Mouse (Mus musculus) kidney, embryonic 15.5 days (tissue): ENCODE data around the gene Chchd3. TPM values are rescaled to one million over a fixed set of nuclear protein-coding genes. Genes with fewer than 3 reads are reported as not detected.
A peak's percentile ranks its signal among the peaks of the same experiment; 100 is the strongest.

Experiments used
- ATAC-seq: fragments of 200-750 bp; cut with Nextera tagmentation; replicated peaks from 2 replicates; pipeline ENCODE4 v1.8.0; 2017; ENCODE audit warnings: moderate TSS enrichment; ENCODE audit not compliant: low FRiP score
- H3K27ac ChIP-seq: fragments of 300-500 bp; sonication (generic); 2 replicates; pipeline ENCODE4 v1.5.1; 2015; ENCODE audit warnings: mild to moderate bottlenecking, inconsistent platforms
- H3K27me3 ChIP-seq: fragments of 300-500 bp; sonication (generic); 2 replicates; pipeline ENCODE4 v1.6.1; 2015; ENCODE audit warnings: inconsistent platforms
- H3K36me3 ChIP-seq: fragments of 300-500 bp; sonication (generic); 2 replicates; pipeline ENCODE4 v1.6.1; 2015; ENCODE audit warnings: inconsistent platforms
- H3K4me1 ChIP-seq: fragments of 300-500 bp; sonication (generic); 2 replicates; pipeline ENCODE4 v1.6.1; 2015; ENCODE audit warnings: inconsistent platforms
- H3K4me2 ChIP-seq: fragments of 300-500 bp; sonication (generic); 2 replicates; pipeline ENCODE4 v1.6.1; 2015; ENCODE audit warnings: moderate library complexity, mild to moderate bottlenecking, inconsistent platforms
- H3K4me3 ChIP-seq: fragments of 300-500 bp; sonication (generic); replicated peaks from 2 replicates; pipeline ENCODE4 v1.5.1; 2015; ENCODE audit warnings: mild to moderate bottlenecking, inconsistent platforms
- H3K9ac ChIP-seq: fragments of 300-500 bp; sonication (generic); 2 replicates; pipeline ENCODE4 v1.6.1; 2015; ENCODE audit warnings: mild to moderate bottlenecking, inconsistent platforms
- H3K9me3 ChIP-seq: fragments of 300-500 bp; sonication (generic); replicated peaks from 2 replicates; pipeline ENCODE4 v1.6.1; 2016; ENCODE audit warnings: inconsistent platforms
- WGBS: fragments of 180-500 bp; shearing (Covaris S2); methylation state at CpG from one replicate; pipeline ENCODE4 v1.1.7; 2015; ENCODE audit warnings: mixed read lengths; 5-methylcytosine and 5-hydroxymethylcytosine counted together
- polyA plus RNA-seq: library from polyadenylated mRNA; unstranded; fragments of >200 nt; fragmentation: Nextera tagmentation; extraction: Ambion mirVana; gene quantifications from 2 replicates; pipeline ENCODE4 v1.2.1, GENCODE M21; 2015

Gene Chchd3
- polyA plus RNA-seq, 1 experiment from 2014 or later: 116 TPM

DNA sequence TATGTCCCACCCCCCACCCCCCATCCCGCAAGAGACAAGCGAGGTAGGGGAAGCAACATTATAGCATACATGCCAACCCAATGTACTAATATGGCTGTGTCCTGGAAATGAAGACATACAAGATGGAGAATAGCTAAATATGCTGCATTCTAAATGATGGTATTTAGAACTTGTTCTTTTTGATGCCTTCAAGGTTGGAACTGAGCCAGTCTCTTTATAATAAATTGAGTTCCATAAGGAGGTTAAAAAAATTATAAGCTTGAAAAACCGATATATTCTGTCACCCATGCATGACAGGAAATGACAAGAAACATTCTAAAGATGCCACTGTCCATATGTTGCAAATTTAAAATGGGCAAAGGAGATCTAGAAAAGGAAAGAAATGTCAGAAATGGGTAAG, 104.6 kb downstream of the Chchd3 start:
- Histone ChIP-seq H3K36me3 (no peaks in the 10 kb centered on the region), H3K27me3 (no peaks in the 10 kb centered on the region)
- ATAC-seq: no peak

DNA sequence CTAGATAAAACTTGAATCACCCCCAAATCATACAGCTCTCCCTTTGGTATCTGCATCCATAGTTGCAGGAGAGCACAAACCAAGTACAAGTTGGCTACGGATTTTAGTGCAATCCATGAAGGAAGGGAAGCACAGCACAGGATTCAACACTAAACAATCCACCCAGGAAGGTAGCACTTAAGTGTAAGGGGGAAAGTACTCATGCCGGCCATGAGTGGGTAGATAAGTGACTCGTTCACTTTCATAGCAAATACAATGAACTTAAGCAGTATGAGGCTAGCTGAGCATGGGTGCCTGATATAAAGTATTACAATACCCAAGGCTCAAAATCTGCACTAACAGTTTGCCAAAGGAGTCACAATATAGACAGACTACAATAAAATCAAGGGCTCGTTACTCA, 109.1 kb downstream of the Chchd3 start:
- 79% methylated on average over 4 of the region's 4 CpGs for WGBS
- ATAC-seq: no peak

More for the DNA sequence above, 104.6 kb downstream of the Chchd3 start:
- Histone ChIP-seq H3K4me3 (no peak overlapping the region), H3K4me1 (peaks cover 11% of the 10 kb centered on the region), H3K9me3 (no peaks in the 10 kb centered on the region), H3K4me2 (no peak overlapping the region), H3K9ac (no peak overlapping the region), H3K27ac (no peak overlapping the region)
- 87% methylated on average over 3 of the region's 3 CpGs for WGBS

DNA sequence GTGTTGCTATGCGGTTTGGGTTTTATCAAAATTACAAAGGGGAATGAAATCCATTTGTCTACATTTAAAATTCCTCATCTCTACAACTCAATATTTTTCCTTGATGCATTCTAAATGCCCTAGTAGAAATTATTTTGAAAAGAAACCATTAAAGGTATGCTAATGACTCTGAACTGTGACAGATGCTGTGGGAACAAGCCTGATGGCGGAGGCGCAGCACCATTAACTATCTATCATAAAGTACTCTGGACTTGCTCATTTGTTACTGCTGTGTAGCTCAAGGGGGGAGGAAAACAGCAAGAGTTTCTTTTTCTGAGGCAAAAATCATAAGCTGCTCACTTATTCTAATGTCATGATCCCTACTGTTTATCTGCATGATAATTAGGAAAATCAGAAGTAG, 110.4 kb downstream of the Chchd3 start:
- H3K4me1 ChIP-seq: 0 out of 2 replicates have a peak, but pooled peaks cover 3% of the 10 kb centered on the region
- H3K27me3 ChIP-seq: no peaks in the 10 kb centered on the region
- no peaks in the 10 kb centered on the region for H3K36me3 ChIP-seq
- no peak overlapping the region for H3K4me3 ChIP-seq
- H3K27ac ChIP-seq: no peak overlapping the region
- ATAC-seq: no peak
- no peak overlapping the region for H3K9ac ChIP-seq
- WGBS: 91% methylated on average over 3 of the region's 3 CpGs
- no peak overlapping the region for H3K4me2 ChIP-seq
- no peaks in the 10 kb centered on the region for H3K9me3 ChIP-seq

More for the DNA sequence above, 109.1 kb downstream of the Chchd3 start:
- Histone ChIP-seq H3K36me3 (no peaks in the 10 kb centered on the region), H3K27me3 (no peaks in the 10 kb centered on the region), H3K27ac (no peak overlapping the region), H3K4me1 (0 out of 2 replicates have a peak, but pooled peaks cover 3% of the 10 kb centered on the region), H3K9me3 (no peaks in the 10 kb centered on the region), H3K9ac (no peak overlapping the region), H3K4me3 (no peak overlapping the region), H3K4me2 (no peak overlapping the region)

DNA sequence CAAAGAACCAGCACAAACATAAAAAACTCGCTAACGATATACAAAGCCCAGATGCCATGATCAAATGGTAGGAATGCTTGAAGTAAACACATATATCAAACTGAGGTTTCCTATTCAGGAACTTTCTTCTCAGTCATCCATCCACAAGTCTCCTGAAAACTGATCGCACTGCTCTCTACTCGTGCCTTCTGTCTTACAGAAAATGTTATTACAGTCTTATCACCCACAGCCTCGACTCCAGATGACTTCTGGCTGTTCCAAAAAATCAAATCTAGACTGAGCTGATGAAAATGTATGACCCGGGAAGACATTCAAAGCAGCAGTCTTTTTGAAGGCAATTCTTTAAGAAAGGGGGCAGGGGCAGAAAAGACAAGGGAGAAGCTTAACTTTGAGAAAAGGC, 112.8 kb downstream of the Chchd3 start:
- 0 out of 2 replicates have a peak, but pooled peaks cover 3% of the 10 kb centered on the region for H3K4me1 ChIP-seq
- H3K4me2 ChIP-seq: no peak overlapping the region
- H3K27me3 ChIP-seq: no peaks in the 10 kb centered on the region
- H3K9ac ChIP-seq: no peak overlapping the region
- 41% methylated on average over 6 of the region's 6 CpGs for WGBS
- ATAC-seq: no peak
- H3K27ac ChIP-seq: no peak overlapping the region
- no peaks in the 10 kb centered on the region for H3K36me3 ChIP-seq
- H3K9me3 ChIP-seq: no peaks in the 10 kb centered on the region
- no peak overlapping the region for H3K4me3 ChIP-seq

DNA sequence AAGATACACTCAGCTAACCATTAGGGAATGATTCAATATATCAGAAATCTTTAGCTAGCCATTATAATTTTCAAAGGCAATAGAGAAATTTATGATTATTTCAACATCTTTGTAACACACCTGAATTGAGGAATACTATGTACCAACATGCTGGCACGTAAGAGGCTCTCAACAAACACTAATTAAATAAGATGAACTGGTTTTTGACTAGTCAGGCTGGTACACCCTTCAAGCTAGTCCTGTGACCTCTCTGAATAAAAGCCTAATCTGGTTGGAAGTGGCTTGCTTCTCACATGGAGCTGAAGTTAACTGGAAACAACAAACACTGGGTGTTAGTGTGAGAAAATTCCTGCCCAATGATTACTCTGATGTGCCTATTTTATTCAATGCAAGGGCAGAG, 115.1 kb downstream of the Chchd3 start:
- WGBS: 89% methylated on average over 1 of the region's 1 CpGs

DNA sequence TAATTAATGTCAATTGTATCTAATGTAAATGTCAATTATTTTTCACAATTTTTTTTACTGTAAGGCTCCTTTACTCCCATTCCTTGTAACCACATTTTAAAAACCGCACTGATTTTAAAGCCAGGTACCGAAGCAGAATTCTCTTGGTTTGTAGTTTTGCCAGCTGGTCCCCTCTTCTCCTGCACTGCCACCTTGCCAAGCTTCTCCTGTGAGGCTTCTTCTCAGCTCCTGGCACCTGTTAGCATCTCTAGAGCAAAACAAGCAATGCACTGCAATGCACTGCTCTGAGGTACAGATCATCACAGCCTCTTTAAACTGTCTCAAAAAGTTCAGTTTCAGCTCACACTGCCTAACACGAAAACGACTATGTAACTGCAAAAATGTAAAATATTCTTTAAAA, 116.4 kb downstream of the Chchd3 start:
- peaks cover 14% of the 10 kb centered on the region for H3K4me1 ChIP-seq
- no peak overlapping the region for H3K4me3 ChIP-seq
- WGBS: 88% methylated on average over 4 of the region's 4 CpGs
- H3K36me3 ChIP-seq: no peaks in the 10 kb centered on the region
- no peak overlapping the region for H3K27ac ChIP-seq
- ATAC-seq: no peak
- no peak overlapping the region for H3K4me2 ChIP-seq
- no peak overlapping the region for H3K9ac ChIP-seq
- H3K27me3 ChIP-seq: no peaks in the 10 kb centered on the region
- no peaks in the 10 kb centered on the region for H3K9me3 ChIP-seq

More for the DNA sequence above, 115.1 kb downstream of the Chchd3 start:
- H3K4me2 ChIP-seq: no peak overlapping the region
- no peak for ATAC-seq
- no peaks in the 10 kb centered on the region for H3K27me3 ChIP-seq
- peaks cover 11% of the 10 kb centered on the region for H3K4me1 ChIP-seq
- no peaks in the 10 kb centered on the region for H3K9me3 ChIP-seq
- H3K9ac ChIP-seq: no peak overlapping the region
- no peak overlapping the region for H3K27ac ChIP-seq
- no peak overlapping the region for H3K4me3 ChIP-seq
- H3K36me3 ChIP-seq: no peaks in the 10 kb centered on the region

DNA sequence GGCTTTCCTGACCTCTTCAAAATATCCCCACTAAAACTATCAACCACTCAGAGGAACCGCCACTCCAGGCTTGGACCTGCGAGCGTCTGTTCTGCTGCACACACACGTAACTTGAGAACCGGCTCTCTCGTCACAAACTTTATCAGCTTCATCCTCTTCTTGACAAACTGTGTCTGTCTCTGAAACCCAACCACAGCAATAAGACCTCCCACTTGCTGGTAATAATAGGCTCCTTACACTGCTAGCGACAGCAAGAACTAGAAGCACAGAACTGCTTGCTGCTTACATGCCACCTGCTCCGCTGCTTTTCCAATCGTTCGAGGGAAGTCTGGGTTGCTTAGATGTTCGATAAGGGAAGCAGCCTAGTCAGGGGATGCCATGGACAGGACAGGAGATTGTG, 119.8 kb downstream of the Chchd3 start:
- ATAC-seq: 0 out of 2 replicates have a peak, but pooled peaks have one; percentile 40
- no peaks in the 10 kb centered on the region for H3K36me3 ChIP-seq
- H3K4me3 ChIP-seq: no peak overlapping the region
- H3K27ac ChIP-seq: no peak overlapping the region
- H3K27me3 ChIP-seq: no peaks in the 10 kb centered on the region
- peak overlapping the region; percentile 32; the same call in 1 of the 2 replicates for H3K4me2 ChIP-seq
- H3K9ac ChIP-seq: no peak overlapping the region
- 25% methylated on average over 11 of the region's 11 CpGs for WGBS
- peaks cover 11% of the 10 kb centered on the region for H3K4me1 ChIP-seq
- H3K9me3 ChIP-seq: no peaks in the 10 kb centered on the region

DNA sequence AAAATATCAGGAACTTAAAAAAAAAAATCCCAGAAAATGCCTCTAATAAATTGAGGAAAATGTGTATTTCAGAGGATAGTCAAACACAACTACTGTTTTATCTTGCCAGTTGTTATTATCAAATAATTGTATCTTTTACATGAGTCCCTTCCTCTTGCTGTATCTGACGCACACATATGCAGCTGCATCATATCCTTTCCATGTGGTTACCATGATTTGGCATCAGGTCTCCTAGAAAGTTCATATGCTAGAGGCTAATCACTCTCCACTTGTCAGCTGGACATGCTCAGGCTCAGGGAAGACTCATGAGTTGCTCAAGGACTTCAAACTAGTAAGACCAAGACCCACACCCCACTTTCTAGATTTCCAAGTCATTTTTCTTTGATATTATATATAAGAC, 122.4 kb downstream of the Chchd3 start:
- Histone ChIP-seq H3K27ac (no peak overlapping the region), H3K27me3 (no peaks in the 10 kb centered on the region), H3K9ac (no peak overlapping the region), H3K4me2 (no peak overlapping the region), H3K9me3 (no peaks in the 10 kb centered on the region), H3K4me1 (peaks cover 11% of the 10 kb centered on the region), H3K36me3 (no peaks in the 10 kb centered on the region), H3K4me3 (no peak overlapping the region)
- WGBS: 97% methylated on average over 1 of the region's 1 CpGs
- ATAC-seq: no peak

DNA sequence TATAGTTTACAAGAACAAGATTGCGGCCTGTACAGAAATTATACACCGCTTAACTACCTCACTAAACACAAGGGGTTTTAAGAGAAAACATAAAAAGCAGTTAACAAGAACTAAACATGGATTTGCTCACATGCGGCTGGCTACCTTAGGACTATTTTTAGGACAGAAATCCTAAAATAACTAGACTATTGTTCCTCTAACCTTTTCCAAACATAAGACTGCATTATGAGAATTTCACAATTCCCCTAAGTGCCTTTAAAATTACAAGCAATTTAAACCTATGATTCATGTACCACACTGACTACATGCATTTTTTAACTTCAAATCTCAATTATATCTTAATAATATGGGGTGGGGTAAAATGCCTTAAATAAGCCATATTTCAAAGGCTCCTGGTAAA, 123.3 kb downstream of the Chchd3 start:
- no peak for ATAC-seq
- Histone ChIP-seq H3K27me3 (no peaks in the 10 kb centered on the region), H3K4me2 (no peak overlapping the region), H3K4me1 (peaks cover 11% of the 10 kb centered on the region), H3K9ac (no peak overlapping the region), H3K27ac (no peak overlapping the region), H3K4me3 (no peak overlapping the region), H3K36me3 (no peaks in the 10 kb centered on the region), H3K9me3 (no peaks in the 10 kb centered on the region)
- WGBS: 79% methylated on average over 3 of the region's 3 CpGs

DNA sequence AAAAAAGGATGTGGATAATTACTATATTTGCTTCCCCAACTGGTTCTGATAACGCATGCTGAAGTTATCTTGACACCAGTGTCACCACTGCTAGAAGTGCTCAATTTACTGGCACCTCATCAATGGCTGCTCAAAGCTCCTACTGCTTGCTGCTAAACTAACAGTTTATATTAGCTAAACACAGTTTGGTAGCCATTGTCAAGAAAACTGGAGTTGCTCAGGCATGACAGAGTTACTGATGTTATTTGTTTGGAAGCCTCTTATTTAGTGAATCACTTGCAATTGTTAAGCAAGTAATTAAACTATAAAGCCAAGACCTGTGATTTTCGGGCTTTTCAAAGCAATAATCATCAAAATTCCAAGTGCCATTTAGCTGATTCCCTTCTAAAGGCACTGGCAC, 123.7 kb downstream of the Chchd3 start:
- Histone ChIP-seq H3K9me3 (no peaks in the 10 kb centered on the region), H3K27me3 (no peaks in the 10 kb centered on the region), H3K27ac (no peak overlapping the region), H3K4me1 (peaks cover 11% of the 10 kb centered on the region), H3K36me3 (no peaks in the 10 kb centered on the region), H3K4me2 (no peak overlapping the region), H3K9ac (no peak overlapping the region), H3K4me3 (no peak overlapping the region)
- ATAC-seq: no peak
- WGBS: 44% methylated on average over 2 of the region's 2 CpGs

DNA sequence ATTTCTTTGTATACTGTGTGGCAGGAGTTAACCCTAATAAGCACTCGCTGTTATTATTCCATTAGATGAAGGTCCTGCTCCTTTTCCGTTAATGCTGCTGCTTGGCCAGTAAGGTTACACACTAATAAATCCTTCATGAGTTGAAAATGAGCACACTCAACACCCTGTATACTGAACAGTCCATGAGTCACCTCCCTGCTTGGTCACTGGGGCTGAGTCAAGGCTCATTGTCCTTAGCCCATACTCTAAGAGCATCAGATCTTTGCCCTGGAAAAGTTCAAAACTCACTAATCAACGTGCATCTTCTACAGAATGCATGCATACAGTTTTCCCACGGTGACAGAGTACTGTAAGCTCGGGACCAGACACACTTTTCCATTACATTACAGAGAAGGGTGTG, 124.5 kb downstream of the Chchd3 start:
- Histone ChIP-seq H3K9ac (no peak overlapping the region), H3K36me3 (no peaks in the 10 kb centered on the region), H3K27me3 (no peaks in the 10 kb centered on the region), H3K9me3 (no peaks in the 10 kb centered on the region), H3K4me2 (no peak overlapping the region), H3K4me1 (peaks cover 9% of the 10 kb centered on the region), H3K27ac (no peak overlapping the region), H3K4me3 (no peak overlapping the region)
- 61% methylated on average over 5 of the region's 5 CpGs for WGBS
- no peak for ATAC-seq

DNA sequence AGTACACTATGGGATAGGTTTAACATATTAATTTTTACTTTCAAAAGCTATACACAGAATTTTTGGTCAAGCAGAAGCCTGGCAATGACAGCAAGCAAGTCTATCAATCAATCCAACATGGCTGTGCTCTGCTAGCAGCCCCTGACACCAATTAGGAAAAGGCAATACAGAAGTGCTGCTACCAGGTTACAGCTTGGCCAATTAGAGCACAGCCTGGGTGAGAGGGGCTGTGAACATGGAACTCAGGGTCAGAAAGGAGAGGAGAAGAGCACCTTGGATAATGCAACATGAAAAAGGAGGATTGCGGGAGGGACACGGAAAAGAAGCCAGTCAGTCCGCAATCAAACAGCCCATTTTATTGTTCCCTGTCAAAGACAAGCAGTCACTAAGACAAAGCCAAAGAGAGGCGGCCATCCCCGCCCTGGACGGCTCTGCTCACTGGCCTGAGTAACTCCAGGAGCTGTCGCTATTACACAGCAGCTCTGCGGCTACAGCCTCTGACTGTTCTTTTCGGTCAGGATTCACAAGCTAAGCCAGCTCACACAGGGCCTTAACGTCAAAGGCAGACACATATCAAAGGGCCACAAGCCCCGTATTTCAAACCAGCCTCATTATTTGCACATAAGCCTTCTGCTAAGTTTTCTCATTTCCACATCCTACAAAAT, 128.8 kb downstream of the Chchd3 start:
- Histone ChIP-seq H3K36me3 (no peaks in the 10 kb centered on the region), H3K4me3 (no peak overlapping the region), H3K4me1 (no peaks in the 10 kb centered on the region), H3K27me3 (no peaks in the 10 kb centered on the region), H3K9me3 (no peaks in the 10 kb centered on the region), H3K4me2 (no peak overlapping the region), H3K27ac (no peak overlapping the region), H3K9ac (no peak overlapping the region)
- ATAC-seq: no peak
- WGBS: 35% methylated on average over 11 of the region's 11 CpGs

DNA sequence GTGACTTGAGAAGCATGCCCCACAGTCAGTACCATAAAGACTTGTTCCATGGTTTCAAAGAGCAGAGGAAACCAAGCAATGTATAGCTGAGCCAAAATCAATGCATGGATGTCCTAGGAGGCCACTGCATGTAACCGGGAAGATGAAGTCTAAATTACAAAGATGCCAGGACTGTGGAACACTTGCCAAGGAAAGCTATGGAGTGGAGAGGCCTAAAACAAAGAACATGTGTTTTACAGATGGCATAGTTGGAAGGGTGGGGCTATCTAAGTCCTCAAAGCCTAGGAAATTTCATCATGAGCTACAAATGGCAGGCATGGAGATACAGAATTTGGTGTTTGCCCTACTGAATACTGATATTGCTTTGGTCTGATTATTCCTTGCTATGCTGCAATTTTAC, 137.7 kb downstream of the Chchd3 start:
- H3K9ac ChIP-seq: no peak overlapping the region
- 90% methylated on average over 1 of the region's 1 CpGs for WGBS
- no peak overlapping the region for H3K4me3 ChIP-seq
- H3K9me3 ChIP-seq: no peaks in the 10 kb centered on the region
- H3K27me3 ChIP-seq: no peaks in the 10 kb centered on the region
- no peak overlapping the region for H3K4me2 ChIP-seq
- H3K36me3 ChIP-seq: peaks cover 2% of the 10 kb centered on the region
- ATAC-seq: no peak
- H3K4me1 ChIP-seq: no peaks in the 10 kb centered on the region
- no peak overlapping the region for H3K27ac ChIP-seq
